Mouse (Mus musculus) granulocyte monocyte progenitor cell, adult 5-6 weeks (primary cell): ENCODE measurements around the gene Il20. TPM values are rescaled to one million over a fixed set of nuclear protein-coding genes. Genes with fewer than 3 reads are reported as not detected.

Experiments used
- ATAC-seq: replicated peaks from 2 replicates; pipeline ENCODE4 v1.8.0; 2016; ENCODE audit warnings: mild to moderate bottlenecking, moderate TSS enrichment, inconsistent platforms; ENCODE audit not compliant: poor library complexity, severe bottlenecking
- total RNA-seq, 2 experiments: library from RNA; stranded (forward) in 1 of 2; stranded (reverse) in 1 of 2; fragments of 200-712, 200-1000 nt in 1 of 2; fragments of >200 nt in 1 of 2; fragmentation: Nextera tagmentation in 1 of 2; gene quantifications; 2 replicates each; pipeline ENCODE4 v1.2.3; 2014 to 2017

Gene Il20
- not detected in 2 replicates for total RNA-seq (2014; fragmentation: Nextera tagmentation)
- not detected in 2 replicates for total RNA-seq (2017)

GRCm38 (mm10) chr1:130911401-130912010 lies at the start of gene Il20:
Gene Il20 (minus strand): TSS chr1:130911451.
- no peak for ATAC-seq

- no peak for ATAC-seq
Observed at GRCm38 (mm10) chr1:130946920-130947319, 35.7 kb upstream of the Il20 start.

- ATAC-seq = no peak
Observed at GRCm38 (mm10) chr1:130941801-130942200, 30.6 kb upstream of the Il20 start.

DNA sequence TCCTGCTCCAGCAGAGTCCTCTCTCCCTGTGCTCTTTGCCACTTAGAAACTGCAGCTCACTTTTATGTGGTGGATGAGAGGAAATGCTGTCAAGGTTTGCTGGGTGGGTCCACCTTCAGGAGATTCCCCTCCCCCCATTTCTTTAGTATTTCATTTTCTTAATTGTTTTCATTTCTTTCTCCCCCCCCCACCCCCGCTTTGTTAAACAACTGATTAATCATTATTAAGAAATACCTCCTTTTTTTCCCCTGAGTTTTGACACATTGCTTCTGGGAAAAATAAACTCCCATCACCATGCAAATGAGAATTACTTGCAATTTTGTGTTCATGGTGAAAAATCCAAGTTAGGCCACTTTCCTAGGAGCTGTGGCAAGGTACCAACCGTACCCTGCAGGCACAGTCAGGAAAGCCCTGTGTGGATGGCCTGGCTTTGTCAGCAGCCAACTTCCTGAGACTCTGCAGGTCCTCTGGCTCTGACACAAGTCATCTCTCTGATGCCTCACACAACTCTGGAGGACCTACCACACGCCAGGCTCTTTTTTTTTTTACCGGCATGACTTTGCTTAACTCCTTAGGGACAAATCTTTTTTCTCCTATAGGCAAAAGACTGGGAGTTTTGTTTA lies 28.9 kb upstream of the Il20 start, which contains the start of gene Il19:
Gene Il19 (minus strand): TSS at position 51 of the 623 bp plus-strand sequence.
- ATAC-seq = no peak

DNA sequence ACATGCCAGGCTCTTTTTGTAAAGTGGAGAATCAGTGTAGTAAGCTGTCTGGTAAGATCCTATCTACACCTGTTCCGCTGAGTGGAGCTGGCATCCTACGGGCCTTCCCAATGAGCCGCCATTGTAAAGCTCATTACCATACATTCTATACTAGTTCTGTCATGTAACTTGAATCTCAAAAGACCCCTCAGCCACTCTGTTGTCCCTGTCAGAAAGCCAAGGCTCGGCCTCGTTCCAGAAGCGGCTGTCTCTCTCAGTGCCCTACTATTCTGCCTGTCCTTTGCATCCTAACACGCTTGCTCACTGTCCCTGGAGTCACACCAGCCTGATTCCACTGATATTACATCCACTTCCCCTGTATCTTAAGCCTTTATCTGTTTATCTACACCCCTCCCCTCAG lies 26.9 kb upstream of the Il20 start:
- no peak for ATAC-seq

DNA sequence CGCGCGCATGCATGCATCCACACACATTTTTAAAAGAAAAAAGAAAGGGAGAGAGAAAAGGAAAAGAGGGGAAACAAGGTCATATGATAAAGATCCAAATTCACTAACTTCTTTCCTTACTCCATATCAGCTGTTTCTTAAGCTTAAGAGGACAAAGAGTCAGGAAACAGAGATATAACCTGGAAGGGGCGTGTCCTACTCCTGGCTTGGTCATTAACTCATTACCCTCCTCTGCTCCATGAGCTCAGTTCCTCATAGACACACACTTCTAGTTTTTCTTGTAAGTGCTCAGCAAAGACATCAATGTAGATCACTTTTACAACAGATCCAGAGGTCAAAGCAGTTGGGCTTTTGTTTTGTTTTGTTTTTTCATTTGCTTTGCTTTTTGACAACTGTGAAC lies 25.9 kb upstream of the Il20 start:
- no peak for ATAC-seq

- no peak for ATAC-seq
Observed at GRCm38 (mm10) chr1:130936351-130936750, 25.1 kb upstream of the Il20 start.

DNA sequence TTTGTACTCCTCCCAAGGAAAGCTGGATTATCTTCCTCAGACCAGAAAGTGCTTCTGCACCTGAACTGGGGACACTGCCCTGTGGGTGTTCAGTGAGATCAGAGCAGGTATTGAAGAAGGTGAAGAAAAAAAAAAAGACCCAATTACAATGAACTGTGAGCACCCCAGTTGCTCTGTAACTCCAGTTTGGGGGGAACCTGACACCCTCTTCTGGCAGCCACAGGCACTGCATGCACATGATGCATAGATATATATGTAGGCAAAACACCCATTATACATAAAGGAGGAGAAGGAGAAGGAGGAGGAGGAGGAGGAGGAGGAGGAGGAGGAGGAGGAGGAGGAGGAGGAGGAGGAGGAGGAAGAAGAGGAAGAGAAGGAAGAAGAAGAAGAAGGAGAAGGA lies 15.2 kb upstream of the Il20 start:
- no peak for ATAC-seq

- peak; percentile 75 for ATAC-seq
Observed at GRCm38 (mm10) chr1:130918323-130918980, 7.2 kb upstream of the Il20 start.

DNA sequence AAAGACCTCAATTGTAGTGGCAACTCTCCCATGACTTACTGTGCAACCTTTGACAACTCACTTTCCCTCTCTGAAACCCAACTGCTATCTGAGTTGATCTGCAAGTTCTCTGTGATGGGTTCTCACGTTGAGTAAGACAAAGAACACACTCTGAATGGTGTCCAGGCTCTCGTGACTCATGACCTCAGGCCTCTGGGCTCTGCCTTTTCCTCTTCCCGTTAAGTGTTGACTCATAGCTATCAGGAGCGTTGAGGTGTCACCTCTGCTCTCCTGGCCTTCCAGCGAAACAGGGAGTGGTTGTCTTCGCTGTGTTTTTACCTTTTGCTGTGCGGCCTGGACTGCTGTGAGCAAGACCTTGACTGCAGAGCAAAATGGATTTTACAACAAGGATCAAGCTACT lies 8.7 kb downstream of the Il20 start:
- ATAC-seq = no peak

GRCm38 (mm10) chr1:130894468-130894867 lies 16.8 kb downstream of the Il20 start:
- ATAC-seq = no peak

GRCm38 (mm10) chr1:130893329-130894040 lies 17.8 kb downstream of the Il20 start:
- no peak for ATAC-seq

DNA sequence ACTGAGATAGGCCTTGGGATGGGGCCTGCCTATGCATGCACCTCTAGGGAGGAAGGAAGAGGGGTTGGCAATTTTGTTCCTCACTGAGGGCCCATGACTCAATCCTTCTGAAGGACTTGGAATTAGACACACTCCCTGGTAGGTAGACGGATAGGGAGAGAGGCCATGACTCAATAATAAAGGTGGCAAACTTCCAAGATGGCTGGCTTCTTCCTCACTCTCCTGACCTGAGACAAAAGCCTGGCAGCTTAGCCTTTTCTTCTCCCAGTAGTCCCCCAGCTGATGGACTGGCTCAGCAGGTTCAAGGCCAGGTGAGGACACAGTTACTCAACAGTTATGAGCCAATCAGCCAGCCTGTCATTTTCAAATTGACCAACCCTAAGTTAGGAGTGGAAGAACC lies 18.8 kb downstream of the Il20 start:
- ATAC-seq = no peak

- no peak for ATAC-seq
Observed at GRCm38 (mm10) chr1:130887354-130887753, 23.9 kb downstream of the Il20 start, which contains the start of gene Il24. Gene Il24 (minus strand): TSS chr1:130887454.

DNA sequence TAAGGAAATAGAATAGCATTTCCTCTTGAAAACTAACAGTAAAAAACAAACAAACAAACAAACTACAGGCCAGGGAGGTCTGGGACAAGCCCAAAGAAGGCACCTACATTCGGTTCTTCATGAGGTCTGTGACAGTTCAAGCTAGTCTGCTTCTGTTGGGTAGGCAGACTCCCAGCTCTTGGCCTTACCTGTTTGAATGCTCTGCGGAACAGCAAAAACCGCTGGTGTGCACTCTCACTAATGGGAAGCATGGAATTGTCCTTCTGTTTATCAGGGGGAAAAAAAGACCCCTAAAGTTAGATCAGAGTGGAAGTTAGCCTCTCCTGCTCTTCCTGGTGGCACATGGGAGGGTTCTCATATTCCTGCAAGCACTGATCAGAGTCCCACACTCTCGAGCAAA lies 28.1 kb downstream of the Il20 start:
- ATAC-seq = no peak

DNA sequence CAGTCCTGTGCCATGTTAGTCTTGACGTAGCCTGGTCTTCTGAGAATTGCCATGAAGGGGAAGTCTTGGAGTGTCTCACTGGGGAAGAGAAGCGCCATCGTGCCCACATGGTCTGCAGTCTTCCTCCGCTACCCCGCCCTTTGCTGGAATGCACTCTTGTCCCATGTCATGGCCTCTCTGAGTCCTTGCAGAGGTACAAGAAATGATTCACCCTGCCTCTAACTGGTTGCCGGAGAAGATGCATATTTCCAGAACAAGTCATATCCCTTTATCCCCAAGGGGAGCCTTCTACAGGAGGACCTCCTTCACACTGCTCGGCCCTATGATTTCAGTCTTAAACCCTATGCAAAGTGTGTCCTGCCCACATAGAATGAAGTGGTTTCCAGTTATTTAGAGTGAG lies 31.3 kb downstream of the Il20 start:
- no peak for ATAC-seq

- ATAC-seq = peak; percentile 45
Observed at GRCm38 (mm10) chr1:130877889-130878614, 33.2 kb downstream of the Il20 start.

DNA sequence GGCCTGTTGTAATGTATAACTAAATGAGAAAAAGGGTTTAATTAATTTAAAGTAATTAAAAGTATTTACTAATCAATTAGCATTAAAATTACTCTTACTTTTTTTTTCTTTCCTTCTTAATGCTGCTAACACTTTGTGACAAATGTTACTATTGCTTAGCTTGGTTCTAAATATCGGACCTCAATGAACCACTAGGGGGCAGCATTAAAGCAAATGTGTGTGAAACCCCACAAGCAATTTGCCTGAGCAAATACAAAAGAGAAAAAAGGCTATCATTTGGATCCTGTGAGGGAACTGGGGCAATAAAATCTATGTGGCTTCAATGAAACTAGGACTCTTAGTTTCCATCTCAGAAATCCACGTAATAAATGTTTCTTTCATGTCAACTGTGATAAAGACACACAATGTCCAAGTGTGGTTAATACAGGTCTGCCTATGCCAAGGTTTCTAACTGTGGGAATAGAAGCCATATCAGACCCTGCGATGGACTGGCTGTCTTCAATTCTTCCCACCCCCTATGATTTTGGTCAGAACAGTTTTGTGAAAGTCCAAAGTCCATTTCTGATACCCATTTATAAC lies 34.2 kb downstream of the Il20 start:
- ATAC-seq = no peak; the same call in 1 of the 2 replicates

GRCm38 (mm10) chr1:130875910-130876309 lies 35.3 kb downstream of the Il20 start:
- no peak for ATAC-seq

DNA sequence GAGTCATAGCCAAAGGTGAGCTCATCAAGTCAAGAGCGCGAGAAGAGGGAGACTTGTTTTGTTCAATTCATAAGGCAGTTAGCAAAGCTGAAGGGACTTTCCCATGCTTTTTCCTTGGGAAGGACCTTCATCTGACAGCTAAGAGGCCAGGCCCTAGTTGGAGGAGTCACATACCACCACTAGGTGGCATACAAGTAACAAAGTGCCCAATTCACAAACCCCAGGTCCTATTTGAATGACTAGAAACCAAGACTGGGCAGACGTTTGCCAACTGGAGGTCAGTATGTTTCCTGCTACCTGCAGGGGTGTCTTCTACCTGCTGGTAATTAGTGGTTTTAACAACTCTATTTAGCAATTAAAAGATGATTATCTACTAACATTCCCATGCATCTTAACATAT lies 36.1 kb downstream of the Il20 start:
- 0 out of 2 replicates have a peak, but pooled peaks have one; percentile 34 for ATAC-seq
